Mouse (Mus musculus) spleen, postnatal 4 days (tissue): Measurements from ENCODE around the gene Tigd3.
A peak's percentile ranks its signal among the peaks of the same experiment; 100 is the strongest.

Source experiments
- DNase-seq, 2 experiments: peaks; one replicate each; pipeline ENCODE4 v3.0.0; 2022; ENCODE audit warnings: low spot score in 2 of 2

The Tigd3 gene

DNA sequence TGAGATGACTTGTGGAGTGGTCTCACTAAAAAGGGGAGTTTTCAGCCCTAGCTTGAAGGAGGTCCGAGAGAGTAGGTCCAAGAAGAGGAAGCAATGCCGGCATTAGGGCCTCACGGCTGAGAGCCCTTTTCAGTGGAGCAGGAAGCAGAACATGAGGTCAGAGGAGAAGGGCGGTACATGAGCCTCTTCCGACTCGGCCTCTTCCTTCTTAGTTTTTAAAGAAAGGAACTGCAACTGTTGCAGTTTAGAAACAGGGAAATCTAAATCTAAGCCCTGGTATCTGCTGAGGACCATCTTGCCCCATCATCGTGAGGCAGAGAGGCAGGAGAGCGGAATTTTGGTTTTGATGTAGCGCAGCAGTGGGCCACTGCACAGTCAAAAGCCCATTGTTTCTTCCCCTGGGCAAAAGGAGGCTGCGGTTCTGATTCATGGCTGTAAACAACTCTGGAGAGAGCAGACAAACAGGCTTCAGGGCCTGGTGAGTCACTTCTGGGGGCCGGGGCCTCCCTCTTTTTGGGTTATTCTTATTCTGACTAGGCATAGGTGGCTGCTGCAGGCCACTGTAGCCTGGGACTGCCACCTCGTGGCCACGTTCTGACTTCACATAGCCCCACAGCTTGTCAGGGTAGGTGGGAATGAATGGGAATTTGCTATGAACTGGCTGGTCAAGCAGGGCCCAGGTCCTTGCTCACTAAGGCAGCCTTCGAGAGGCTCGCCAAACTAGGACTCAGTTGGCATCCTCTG, 16.2 kb downstream of the Tigd3 start, which contains the start of gene Slc25a45:
Gene Slc25a45 (plus strand): TSS at position 191 of the 744 bp plus-strand sequence.
- peak; percentile 68 to 82 for DNase-seq

DNA sequence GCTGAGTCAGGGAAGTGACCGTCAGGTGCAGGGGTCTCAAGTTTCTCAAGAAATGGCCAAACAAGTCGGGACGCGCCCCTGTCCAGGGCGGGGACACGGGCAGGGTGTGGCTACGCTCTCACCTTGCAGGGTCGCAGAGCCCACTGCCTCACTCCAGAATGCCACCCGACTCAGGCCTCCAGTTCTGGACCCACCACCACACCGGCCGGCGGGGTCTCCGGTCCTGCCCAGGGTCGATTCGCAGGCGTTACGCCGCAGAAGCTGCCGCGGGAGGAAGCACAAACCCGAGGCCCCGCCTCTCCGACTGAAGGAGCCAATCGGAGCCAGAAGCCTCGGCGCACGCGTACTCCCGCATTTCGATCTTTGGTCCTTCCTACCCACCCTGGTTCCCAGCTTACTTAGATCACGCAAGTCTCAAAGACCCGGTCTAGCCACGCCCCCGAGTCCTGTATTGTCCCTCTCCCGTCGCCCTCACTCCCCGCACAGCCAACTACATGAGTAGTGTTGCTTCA, 18.9 kb downstream of the Tigd3 start, which contains the start of gene Frmd8:
Gene Frmd8 (minus strand): TSS at position 306 of the 512 bp plus-strand sequence.
- DNase-seq: peak; percentile 91 to 96

DNA sequence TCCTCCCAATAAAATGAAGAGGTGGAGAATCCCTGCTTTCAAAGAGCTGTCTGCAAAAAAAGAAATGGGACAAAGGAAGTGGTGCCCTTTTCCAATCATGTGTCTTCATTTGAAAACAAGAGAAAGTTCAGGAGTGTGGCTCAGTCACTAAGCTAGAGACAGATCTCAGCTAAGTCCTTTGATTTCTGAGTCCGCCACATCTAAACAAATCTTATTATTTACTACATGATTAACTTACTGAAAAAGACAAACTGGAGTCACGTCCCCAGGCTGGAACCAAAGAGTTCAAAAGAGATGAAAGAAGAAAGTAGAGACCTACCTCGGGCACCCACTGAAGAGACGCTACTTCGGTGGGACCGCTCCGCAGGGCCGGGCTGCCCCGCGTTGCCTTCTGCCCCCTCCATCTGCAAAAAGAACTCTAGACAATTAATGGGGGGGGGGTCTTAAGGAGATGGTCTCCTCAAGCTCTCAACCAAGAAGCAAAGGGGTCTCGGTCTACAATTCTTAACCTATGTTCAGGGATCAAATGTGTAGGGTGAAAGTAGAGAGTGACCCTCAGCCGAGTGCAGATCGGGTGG, 19.5 kb downstream of the Tigd3 start:
- DNase-seq: peak in 1 of 2 experiments; percentile 61

DNA sequence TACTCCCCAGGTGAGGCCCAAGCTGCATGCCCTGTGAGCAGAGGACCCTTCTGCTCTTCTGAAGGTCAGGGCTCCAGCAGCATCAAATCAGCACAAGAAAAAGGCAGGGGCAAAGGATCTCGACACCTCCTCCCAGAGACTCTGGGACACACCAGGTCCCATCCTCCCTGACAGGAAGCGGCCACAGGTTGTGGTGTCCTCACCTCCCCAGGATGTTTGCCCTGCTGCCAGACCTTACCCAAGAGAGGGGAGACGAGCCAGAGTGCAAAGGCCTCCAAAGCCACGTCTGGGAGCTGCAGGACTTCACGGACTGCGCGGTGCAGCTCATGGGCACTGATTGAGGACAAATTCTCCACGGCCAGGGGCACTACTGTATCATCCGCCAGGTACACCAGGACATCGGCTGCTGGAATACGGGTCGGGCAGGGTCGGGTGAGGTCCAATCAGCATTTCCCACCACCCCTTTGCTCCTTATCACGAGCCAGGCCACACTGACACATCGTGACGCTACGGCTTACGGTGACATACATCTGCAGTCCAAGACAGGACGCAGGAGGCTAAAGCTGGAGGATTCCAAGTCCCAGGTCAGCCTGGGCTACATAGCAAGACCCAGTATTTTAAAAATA, 20.9 kb downstream of the Tigd3 start:
- peak in 1 of 2 experiments; percentile 61 for DNase-seq

DNA sequence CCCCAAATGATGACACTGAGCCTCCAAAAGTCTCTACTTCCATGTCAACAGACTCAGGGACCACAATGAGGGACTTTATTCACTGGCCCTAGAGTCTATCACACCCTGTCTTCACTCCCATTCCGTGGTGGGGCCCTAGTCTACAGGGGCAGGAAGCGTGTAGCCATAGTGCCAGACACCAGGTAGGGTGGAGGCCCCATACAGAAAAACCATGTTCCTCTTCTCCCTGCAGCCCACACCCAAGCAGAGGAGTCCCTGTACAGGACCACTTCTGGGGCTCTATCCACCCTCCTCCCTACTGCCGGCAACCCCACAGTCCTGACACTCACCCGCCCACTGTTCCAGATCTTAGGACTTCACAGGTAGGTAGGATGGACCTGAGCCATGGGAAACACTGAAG, 21.4 kb downstream of the Tigd3 start:
- peak in 1 of 2 experiments; percentile 58 for DNase-seq

DNA sequence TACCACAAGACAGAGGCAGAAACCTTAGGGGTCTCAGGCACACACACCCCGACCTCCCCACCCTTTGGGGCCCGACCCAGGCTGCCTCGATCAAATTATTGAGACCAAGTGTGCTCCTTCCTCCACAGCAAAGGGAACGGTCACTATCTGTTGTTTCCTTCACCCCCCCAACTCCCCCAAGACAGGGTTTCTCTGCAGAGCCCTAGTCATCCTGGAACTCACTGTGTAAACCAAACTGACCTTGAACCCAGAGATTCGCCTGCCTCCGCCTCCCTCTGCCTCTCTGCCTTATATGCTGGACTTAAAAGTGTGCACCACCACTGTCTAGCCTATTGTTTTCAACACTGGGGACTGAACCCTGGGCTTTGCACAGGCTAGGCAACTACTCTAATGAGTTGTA, 22.3 kb downstream of the Tigd3 start:
- DNase-seq: peak in 1 of 2 experiments; percentile 58

DNA sequence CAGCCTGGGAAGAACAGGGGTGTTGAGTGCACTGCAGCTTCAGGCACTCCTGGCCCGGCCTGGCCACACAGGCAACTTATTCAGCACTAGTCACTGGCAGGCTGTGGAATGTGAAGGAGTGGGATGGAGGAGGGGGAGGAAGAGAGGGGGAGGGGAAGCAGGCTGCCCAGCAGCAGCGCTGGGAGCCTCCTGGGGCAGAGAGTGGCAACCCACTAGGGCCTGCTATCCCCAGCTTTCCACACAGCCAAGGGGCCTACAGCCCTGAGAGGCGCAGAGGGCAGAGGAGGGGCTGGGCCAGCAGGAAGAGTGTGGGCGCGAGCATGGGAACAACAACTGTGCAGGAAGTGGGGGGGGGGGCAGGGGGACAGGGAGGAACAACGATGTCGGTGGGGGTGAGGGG, 22.7 kb downstream of the Tigd3 start:
- peak in 1 of 2 experiments; percentile 62 for DNase-seq

DNA sequence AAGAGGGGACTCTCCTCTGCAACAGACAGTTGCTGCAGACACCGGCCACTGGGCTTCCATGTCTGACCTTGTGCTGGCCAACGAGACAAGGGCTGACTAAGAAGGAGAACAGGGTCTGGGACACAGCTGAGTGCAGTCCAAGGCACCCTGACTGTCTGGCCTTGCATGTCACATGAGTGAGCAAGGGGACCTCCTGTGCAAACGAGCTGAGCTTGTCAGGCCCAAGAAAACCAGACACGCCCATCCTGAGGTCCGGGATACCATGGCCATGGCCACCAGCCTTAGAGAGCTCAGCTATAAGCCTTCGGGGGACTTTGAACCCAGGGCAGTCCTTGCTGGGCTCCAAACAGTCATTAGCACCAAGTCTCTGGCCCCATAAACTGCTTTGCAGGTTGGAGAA, 25.9 kb downstream of the Tigd3 start:
- no peak for DNase-seq

DNA sequence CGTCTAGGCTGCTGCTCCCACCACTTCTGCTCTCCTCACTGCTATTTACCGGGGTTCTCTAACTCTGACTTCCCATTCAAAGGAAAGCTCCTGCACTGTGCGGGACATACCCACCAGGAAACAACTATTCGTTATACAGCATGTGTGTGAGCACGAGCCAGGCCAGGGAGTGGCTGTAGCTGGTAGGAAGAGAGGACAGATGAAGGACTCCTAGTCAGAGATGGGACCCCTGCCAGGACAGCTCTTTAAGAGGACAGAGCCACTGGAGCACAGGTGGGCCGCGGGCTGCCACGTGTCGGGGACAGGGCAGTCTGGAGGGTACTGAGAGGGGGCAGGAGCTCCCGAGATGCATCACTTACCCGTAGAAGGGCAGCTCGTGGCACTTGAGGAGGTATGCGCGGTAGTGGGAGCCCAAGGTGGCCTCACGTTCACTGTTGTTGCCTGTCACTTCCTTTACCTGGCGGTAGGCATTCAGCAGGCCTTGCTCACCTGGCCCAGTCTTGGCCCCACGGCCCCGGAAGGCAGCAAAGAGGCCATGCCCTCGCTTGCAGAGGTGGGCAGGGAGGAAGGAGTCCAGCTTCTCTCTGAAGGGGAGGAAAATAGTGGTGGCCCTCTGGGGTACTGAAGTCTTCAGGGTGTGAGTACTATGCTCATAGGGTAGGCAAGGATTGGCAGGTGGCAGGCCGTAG, 29.1 kb downstream of the Tigd3 start:
- peak in 1 of 2 experiments; percentile 62 for DNase-seq

DNA sequence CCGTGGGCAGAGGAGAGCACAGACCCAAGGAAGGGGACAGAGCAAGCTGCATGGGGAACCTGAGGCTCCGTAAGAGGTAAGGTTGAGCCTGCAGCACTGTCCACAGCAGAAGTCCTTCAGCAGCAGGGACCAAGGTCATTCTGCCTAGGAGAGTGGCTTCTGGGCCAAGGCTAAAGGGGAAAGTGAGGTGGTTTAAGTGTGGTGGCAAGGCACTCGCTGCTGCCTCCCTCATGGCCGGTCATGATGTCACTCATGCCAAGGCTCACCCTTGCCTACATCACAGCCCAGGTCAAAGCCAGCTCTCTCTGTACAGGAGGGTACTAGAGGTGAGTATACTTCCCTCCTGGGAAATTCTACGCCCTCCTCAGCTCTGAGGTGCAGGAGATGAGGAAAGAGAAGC, 30.2 kb downstream of the Tigd3 start:
- no peak for DNase-seq

DNA sequence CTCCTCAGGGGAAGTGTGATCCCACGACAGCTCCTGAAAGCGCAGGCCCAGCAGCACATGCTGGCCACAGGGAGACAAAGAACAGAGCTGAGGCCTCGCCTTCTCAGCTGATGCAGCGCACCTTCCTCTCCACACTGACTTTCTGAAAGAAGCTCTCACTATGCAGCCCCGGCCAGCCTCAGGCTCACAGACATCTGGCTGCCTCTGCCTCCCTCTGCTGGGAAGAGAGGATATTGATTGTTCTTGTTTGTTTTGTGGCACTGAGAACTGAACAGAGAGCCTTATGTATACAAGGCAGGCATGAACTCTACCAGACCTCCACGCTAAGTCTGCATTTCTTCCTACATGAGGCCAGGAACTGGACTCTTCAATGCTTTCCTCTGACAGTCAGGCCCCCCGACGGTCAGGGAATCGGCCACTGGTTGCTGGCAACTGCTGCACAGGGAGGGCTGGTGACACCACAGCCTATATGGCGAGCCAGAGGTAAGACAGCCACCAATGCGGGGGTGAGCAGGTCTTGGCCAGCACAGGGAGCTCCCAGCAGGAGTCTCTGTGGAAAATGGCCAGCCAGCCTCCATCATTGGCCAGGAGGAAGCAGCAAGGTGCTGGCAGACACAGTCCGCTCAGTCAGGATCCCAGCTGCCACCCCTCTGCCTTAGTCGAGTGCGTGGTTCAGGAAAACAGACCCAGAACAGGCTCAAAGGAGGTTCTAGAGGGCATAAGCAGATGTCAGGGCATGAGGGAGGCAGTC, 31.4 kb downstream of the Tigd3 start:
- DNase-seq: no peak

DNA sequence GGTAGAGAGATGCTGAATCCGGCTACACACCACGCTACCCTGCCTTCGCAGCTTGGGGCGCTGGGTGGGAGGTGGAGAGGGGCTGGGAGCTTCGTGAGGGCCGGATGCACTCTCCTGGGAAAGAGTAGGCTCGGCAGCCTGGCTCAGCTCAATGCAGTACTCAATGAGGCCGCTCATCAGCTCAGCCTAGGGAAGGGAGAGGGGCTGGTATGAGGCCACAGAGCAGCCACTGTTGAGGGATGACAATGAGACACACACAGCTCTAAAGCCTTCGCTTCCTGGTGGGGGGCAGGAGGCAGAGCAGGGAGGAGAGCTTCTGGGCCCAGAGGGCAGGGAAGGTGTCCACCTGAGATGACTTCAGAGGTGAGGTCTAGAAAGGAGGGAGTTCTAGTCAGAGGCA, 37.3 kb downstream of the Tigd3 start:
- no peak for DNase-seq

DNA sequence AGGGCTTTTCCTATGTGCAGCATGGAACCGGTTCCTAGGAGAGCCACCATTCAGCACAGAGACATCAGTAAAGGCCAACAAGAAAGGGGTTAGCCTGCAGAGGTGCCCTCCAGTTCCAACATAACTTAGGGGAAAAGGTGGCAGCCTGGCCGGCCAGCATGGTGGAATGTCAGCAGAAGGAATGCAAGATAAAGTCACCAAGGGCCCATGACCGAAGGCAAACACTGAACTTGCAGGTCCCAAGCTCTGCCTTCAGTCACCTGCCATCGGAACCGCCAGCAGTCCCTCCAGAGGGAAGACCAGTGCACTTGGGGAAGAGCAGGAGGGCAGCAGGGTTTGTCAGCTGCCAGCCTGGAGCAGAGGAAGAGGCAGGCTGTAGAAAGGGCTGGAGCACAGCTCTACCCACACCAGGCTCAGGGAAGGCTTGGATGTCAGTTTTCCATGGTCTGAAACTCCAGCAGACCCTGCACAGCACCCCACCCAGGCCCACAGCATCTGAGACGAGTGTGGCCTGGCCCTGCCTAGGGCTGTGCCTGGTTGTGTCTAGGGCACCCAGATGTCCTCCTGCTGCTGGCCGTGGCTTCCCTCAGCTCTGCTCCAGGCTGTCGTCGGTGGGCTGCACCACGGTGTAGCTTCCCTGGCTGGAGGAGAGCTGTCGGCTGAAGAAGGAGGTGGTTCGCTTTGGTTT, 41.8 kb downstream of the Tigd3 start:
- no peak for DNase-seq

DNA sequence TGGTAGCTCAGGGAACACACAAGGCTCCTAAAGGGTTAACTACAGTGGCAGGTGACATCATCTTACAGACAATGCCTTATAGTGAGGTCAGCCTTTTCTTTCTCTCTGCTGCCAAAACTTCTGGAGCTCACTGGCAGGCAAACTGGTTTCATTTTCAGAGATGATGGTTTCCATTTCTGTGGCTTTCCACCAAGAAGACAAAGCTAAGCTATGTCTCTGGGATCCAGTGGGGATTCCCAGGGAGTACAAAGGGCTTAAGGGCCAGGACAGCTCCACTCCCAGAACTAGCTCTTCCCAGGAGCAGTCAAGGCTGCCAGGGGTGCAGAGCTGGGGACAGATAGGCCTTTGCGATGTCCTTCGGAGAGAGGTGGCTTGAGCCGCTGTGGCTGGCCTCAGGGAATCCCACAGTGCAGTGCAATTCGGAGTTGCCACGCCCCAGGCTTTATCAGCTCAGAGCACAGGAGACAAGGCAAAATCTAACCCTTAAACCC, 42.4 kb downstream of the Tigd3 start:
- no peak for DNase-seq

DNA sequence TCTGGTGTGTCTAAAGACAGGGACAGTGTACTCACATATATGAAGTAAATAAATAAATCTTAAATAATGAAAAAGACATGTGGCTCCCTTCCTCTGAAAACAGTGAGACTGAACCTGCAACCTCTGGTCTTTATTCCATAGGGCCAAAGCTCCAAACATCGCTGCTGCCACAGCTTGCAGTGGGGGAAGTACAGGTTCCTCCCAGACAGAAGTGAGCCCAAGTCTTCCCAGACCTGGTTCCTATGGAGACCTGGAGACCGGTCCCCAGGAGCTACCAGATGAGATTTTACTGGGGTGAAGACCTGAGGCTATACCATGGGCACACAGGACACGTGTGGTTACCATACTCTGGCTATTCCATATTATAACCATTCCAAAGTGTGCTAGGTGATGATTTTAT, 43.1 kb downstream of the Tigd3 start:
- no peak for DNase-seq

DNA sequence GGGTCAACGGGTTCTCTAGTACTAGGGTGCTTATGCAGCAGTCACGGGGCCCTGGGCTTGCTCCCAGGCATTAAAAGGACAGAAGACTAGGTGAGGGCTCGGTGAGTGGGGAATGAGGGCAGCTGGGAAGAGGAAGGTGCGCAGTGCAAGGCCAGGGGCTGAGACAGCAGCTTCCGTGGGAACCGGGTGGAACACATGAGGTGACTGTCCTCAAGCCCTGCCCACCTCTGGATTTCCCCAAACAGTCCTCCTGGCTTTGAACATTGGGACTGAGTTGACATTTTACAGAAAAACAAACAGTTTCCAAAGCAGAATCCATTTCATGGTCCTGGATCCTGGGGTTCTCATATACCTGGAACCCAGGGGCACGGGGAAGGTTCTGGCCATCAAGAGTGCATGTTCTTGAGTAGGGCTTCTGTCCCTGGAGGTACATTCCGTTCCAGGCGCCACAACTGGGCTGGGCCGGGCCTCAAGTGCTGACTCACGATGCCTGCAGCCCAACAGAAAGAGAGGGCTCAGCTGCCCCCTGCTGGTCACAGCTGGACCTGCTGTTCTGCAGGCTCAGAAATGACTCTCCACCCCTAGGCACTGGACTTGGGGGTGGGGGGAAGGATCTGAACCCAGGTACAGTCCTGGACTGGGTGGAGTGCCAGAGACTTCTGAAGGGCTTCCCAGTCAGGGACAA, 44.0 kb downstream of the Tigd3 start:
- peak; percentile 94 to 98 for DNase-seq

DNA sequence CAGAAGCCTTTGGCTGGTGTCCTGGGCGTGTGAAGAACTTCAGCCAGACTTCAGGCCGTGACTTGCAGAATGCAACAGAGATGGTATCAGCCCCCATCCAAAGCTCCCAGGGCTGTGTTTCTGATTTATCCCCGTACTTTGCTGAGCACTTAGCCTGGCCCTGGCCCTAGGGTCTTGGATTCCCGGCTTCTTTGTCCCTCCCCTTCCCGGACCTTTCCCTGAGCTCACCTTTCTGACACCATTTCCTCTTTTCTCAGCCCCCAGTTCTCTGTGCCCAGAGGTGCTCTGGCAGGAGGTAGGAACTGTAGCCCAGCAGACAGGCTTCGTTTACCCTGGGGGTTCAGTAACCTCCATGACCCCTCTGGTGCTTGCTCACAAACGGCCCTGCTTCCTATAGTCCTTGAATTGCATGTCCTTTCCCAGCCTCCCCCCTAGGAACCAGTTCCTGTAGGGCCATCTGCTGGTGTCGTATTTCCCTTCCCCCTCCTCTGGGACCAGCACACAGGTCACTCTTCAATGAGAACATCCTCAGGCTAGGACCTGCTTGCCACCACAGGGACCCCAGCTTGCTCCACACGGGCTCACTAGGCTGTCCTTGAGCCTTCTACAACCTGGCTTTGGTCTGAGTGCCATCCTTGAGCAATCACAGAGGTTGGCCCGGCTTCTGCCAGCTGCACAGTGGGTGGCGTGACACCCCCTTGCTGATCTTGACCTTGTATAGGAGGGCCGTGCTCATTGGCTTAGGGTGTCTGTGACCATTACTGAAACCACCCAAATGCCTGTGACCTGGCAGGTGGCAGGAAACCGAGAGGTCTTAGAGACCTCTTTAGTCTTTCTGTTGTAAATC, 44.9 kb downstream of the Tigd3 start:
- DNase-seq: peak; percentile 54 to 75

DNA sequence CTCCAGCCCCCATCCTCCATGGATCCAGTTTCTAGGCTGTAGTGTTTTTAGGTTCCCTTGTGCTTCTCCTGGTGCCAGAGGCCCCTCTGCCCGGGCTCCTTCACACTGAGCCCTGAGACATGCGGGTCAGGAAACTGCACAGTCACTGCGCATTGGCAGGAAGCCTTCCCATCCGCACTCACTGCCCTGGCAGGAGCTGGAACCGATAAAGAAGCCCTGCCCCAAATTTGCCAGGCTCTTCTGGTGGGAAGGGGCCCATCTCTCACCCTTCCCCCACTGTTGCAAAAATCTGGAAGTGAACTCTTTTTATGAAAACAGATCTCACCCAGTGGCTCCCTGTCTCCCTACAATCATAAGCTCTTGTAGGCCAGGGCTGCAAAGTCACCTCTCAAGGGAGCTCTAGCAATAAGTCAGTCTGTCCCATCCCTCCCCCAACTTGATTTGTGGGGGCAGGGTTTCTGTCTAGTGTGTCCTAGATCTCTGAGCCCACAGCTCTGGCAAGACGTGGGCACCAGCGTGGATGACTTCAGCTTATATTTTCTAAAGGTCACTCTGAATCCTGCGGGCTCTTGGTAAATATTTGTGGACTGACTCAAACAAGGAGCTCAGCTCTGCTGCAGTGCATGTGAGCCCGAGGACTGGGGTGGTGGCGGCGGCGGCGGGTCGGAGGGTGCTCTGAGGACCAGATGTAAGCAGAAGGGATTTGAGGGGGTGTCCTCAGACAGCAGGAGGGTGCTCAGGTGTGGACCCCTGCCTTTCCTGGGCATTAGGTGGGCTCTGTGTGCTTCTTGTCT, 45.7 kb downstream of the Tigd3 start:
- peak; percentile 86 to 88 for DNase-seq
